20 mouse cellular contexts compared by ENCODE assay signal in the genomic region with DNA sequence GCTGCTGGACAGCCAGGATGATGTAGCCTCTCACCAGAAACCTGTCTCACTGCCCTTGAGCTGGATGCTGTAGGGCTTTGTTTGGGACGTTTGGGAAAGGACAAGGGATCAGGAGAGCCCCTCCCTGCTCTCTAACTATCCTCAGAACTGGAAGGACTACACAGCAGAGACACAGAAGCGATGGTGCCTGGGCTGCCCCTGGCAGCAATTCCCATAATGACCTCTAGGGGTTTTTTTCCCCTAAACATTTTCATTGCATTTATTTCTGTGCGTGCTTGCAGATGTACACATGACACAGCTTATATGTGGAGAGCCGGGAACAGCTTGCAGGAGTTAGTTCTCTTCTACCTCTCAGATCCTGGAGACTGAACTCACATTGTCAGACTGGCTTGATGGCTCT. TPM values are rescaled to one million over a fixed set of nuclear protein-coding genes. Genes with fewer than 3 reads are reported as not detected.
DNase-seq lines count a peak whose midpoint lies in the region; ATAC-seq and TF ChIP-seq lines count a peak whose summit lies in the region.
"Had no signal": no experiment of that assay in that cellular context is flagged by ENCODE, and none has a peak within 500 bp of the region (broad histone marks: within the 10 kb centered on the region; RNA-seq: fewer than 3 reads in every experiment).

No protein-coding gene starts in this region.

- H3K36me3 ChIP-seq in intestine, postnatal 0 days (ENCODE audit: control insufficient read depth, insufficient read depth) = no peaks in the 10 kb centered on the region
- no peaks in the 10 kb centered on the region for H3K36me3 ChIP-seq in intestine, embryonic 16.5 days (ENCODE audit: control insufficient read depth, insufficient read depth, low read length)
- no peaks in the 10 kb centered on the region for H3K36me3 ChIP-seq in lung, postnatal 0 days (ENCODE audit: insufficient read depth, low read length)
- H3K36me3 ChIP-seq in stomach, postnatal 0 days (ENCODE audit: control insufficient read depth, insufficient read depth, low read length) = no peaks in the 10 kb centered on the region
- H3K36me3 ChIP-seq: hindbrain, embryonic 12.5 days; limb, embryonic 13.5 days had no signal

- no peak overlapping the region for H3K27ac ChIP-seq in intestine, postnatal 0 days (ENCODE audit: low read depth, low read length)
- no peak overlapping the region for H3K27ac ChIP-seq in intestine, embryonic 16.5 days (ENCODE audit: low read length)
- no peak overlapping the region for H3K27ac ChIP-seq in lung, postnatal 0 days (ENCODE audit: low read length)
- no peak overlapping the region for H3K27ac ChIP-seq in cortical plate, adult 2 months (ENCODE audit: insufficient read depth, low read length)
- no peak overlapping the region for H3K27ac ChIP-seq in stomach, postnatal 0 days (replicated peaks)
- H3K27ac ChIP-seq: hindbrain, embryonic 12.5 days; limb, embryonic 13.5 days had no signal

- H3K9me3 ChIP-seq in intestine, postnatal 0 days (ENCODE audit: control insufficient read depth) = no peaks in the 10 kb centered on the region
- no peaks in the 10 kb centered on the region for H3K9me3 ChIP-seq in intestine, embryonic 16.5 days (ENCODE audit: control insufficient read depth, low read length)
- no peaks in the 10 kb centered on the region for H3K9me3 ChIP-seq in lung, postnatal 0 days (ENCODE audit: low read length)
- H3K9me3 ChIP-seq in stomach, postnatal 0 days (ENCODE audit: control insufficient read depth, low read length) = no peaks in the 10 kb centered on the region
- H3K9me3 ChIP-seq: limb, embryonic 13.5 days had no signal

- 63% methylated on average over 4 of the region's 4 CpGs for WGBS in intestine, postnatal 0 days
- 65% methylated on average over 4 of the region's 4 CpGs for WGBS in intestine, embryonic 16.5 days
- 56% methylated on average over 4 of the region's 4 CpGs for WGBS in lung, postnatal 0 days
- WGBS in stomach, postnatal 0 days = 65% methylated on average over 4 of the region's 4 CpGs

- ATAC-seq in intestine, postnatal 0 days = no peak
- no peak for ATAC-seq in intestine, embryonic 16.5 days
- ATAC-seq in lung, postnatal 0 days = no peak
- ATAC-seq in stomach, postnatal 0 days (ENCODE audit: low FRiP score, low TSS enrichment) = no peak
- ATAC-seq: activated CD4-positive, CD25-positive, alpha-beta regulatory T cell, adult 4 months had no signal

- H3K9ac ChIP-seq in intestine, postnatal 0 days (ENCODE audit: low read depth, low read length) = no peak overlapping the region
- no peak overlapping the region for H3K9ac ChIP-seq in intestine, embryonic 16.5 days (ENCODE audit: low read depth, low read length)
- H3K9ac ChIP-seq in lung, postnatal 0 days (replicated peaks; ENCODE audit: low read depth) = no peak overlapping the region
- no peak overlapping the region for H3K9ac ChIP-seq in stomach, postnatal 0 days (ENCODE audit: low read length)
- H3K9ac ChIP-seq: hindbrain, embryonic 12.5 days; limb, embryonic 13.5 days had no signal

- DNase-seq in lung, postnatal 0 days (ENCODE audit: low spot score) = no peak
- no peak for DNase-seq in lung, postnatal 10 days
- no peak for DNase-seq in stomach, postnatal 0 days (ENCODE audit: low spot score)
- DNase-seq in c-Kit-positive CD71-positive TER-119-positive erythroid progenitor cells, embryonic 14.5 days (ENCODE audit: low spot score) = no peak
- DNase-seq: adrenal gland, postnatal 36 days; cerebellum, postnatal 25 days; kidney, adult 11 months; midbrain, embryonic 14.5 days; right cerebral cortex, postnatal 25 days; thymus, adult 2 months had no signal

- peak; percentile 38 for TF ChIP-seq CTCF in intestine, postnatal 0 days (IDR thresholded peaks at IDR 0.05; ENCODE audit: low read depth)
- peak; percentile 47 for TF ChIP-seq CTCF in lung, postnatal 0 days (IDR thresholded peaks at IDR 0.05)
- TF ChIP-seq CTCF in cortical plate, adult 2 months (IDR thresholded peaks at IDR 0.05; ENCODE audit: extremely low read depth, insufficient read depth, low read length) = 0 out of 2 replicates have a peak, but pooled peaks have one; percentile 8
- TF ChIP-seq CTCF in stomach, postnatal 0 days (IDR thresholded peaks at IDR 0.05; ENCODE audit: low read depth) = peak; percentile 47

- no peak overlapping the region for H3K4me2 ChIP-seq in intestine, postnatal 0 days (replicated peaks; ENCODE audit: low read depth)
- no peak overlapping the region for H3K4me2 ChIP-seq in intestine, embryonic 16.5 days (ENCODE audit: low read depth, low read length)
- H3K4me2 ChIP-seq in lung, postnatal 0 days (replicated peaks; ENCODE audit: low read depth, low read length) = no peak overlapping the region
- no peak overlapping the region for H3K4me2 ChIP-seq in stomach, postnatal 0 days (replicated peaks; ENCODE audit: low read depth)
- H3K4me2 ChIP-seq: hindbrain, embryonic 12.5 days; limb, embryonic 13.5 days had no signal

- H3K4me1 ChIP-seq in intestine, postnatal 0 days (replicated peaks; ENCODE audit: control insufficient read depth, insufficient read depth, low read length) = no peaks in the 10 kb centered on the region
- no peaks in the 10 kb centered on the region for H3K4me1 ChIP-seq in intestine, embryonic 16.5 days (ENCODE audit: control insufficient read depth, insufficient read depth, low read length)
- H3K4me1 ChIP-seq in lung, postnatal 0 days (ENCODE audit: insufficient read depth, low read depth, low read length) = no peaks in the 10 kb centered on the region
- H3K4me1 ChIP-seq in cortical plate, adult 2 months (ENCODE audit: control insufficient read depth, insufficient read depth, low read length) = no peaks in the 10 kb centered on the region
- H3K4me1 ChIP-seq in stomach, postnatal 0 days (replicated peaks; ENCODE audit: control insufficient read depth, insufficient read depth) = no peaks in the 10 kb centered on the region
- H3K4me1 ChIP-seq: hindbrain, embryonic 12.5 days; limb, embryonic 13.5 days had no signal

- no peak for TF ChIP-seq EP300 in lung, postnatal 0 days (IDR thresholded peaks at IDR 0.05)
- no peak for TF ChIP-seq EP300 in stomach, postnatal 0 days (optimal IDR thresholded peaks at IDR 0.05)

- no peaks in the 10 kb centered on the region for H3K27me3 ChIP-seq in intestine, postnatal 0 days (replicated peaks; ENCODE audit: control insufficient read depth, insufficient read depth, low read length)
- H3K27me3 ChIP-seq in intestine, embryonic 16.5 days (replicated peaks; ENCODE audit: control insufficient read depth, insufficient read depth, low read length) = no peaks in the 10 kb centered on the region
- no peaks in the 10 kb centered on the region for H3K27me3 ChIP-seq in lung, postnatal 0 days (replicated peaks; ENCODE audit: insufficient read depth, low read length)
- H3K27me3 ChIP-seq in stomach, postnatal 0 days (ENCODE audit: control insufficient read depth, insufficient read depth, low read length) = no peaks in the 10 kb centered on the region
- H3K27me3 ChIP-seq: hindbrain, embryonic 12.5 days; limb, embryonic 13.5 days had no signal

- H3K4me3 ChIP-seq in intestine, postnatal 0 days (ENCODE audit: low read depth, low read length) = no peak overlapping the region
- no peak overlapping the region for H3K4me3 ChIP-seq in intestine, embryonic 16.5 days (ENCODE audit: low read length)
- no peak overlapping the region for H3K4me3 ChIP-seq in lung, postnatal 0 days (ENCODE audit: low read depth, low read length)
- H3K4me3 ChIP-seq in cortical plate, adult 2 months (ENCODE audit: insufficient read depth, low read length) = no peak overlapping the region
- H3K4me3 ChIP-seq in stomach, postnatal 0 days (ENCODE audit: low read depth, low read length) = no peak overlapping the region
- H3K4me3 ChIP-seq: hindbrain, embryonic 12.5 days; limb, embryonic 13.5 days had no signal

- TF ChIP-seq POLR2A in cortical plate, adult 2 months (IDR thresholded peaks at IDR 0.05; ENCODE audit: extremely low read depth, insufficient read depth, low read length) = no peak

RNA-seq across cellular contexts. Expression of gene Tex35, which starts 16.3 kb away (rescaled TPM):
- not detected in 2 replicates for polyA plus RNA-seq in intestine, postnatal 0 days (2015; fragmentation: Nextera tagmentation; extraction: Ambion mirVana)
- polyA plus RNA-seq in intestine, embryonic 16.5 days (2015; fragmentation: Nextera tagmentation; extraction: Ambion mirVana) = not detected in 2 replicates
- polyA plus RNA-seq in lung, postnatal 0 days (2015; fragmentation: Nextera tagmentation; extraction: Ambion mirVana) = not detected in 2 replicates
- polyA plus RNA-seq in cortical plate, adult 2 months (2012; rRNA removed) = not detected in 2 replicates
- polyA plus RNA-seq in stomach, postnatal 0 days (2015; fragmentation: Nextera tagmentation; extraction: Ambion mirVana) = not detected in 2 replicates
- polyA plus RNA-seq: embryonic facial prominence, embryonic 11.5 days; heart, embryonic 14.5 days; hindbrain, embryonic 12.5 days; large intestine, adult 2 months; limb, embryonic 13.5 days; midbrain, embryonic 14.5 days; neural tube, embryonic 11.5 days had no signal
